Mouse (Mus musculus) cortical plate, adult 2 months (tissue): ENCODE results near the gene Pde3b. TPM values are rescaled to one million over a fixed set of nuclear protein-coding genes. Genes with fewer than 3 reads are reported as not detected.
"Not testable (repeated sequence)": the region's sequence is repeated elsewhere in the genome, so short reads cannot be mapped to it uniquely, and the experiment has no call there.

Source experiments
- H3K27ac ChIP-seq: fragments of 200-500 bp; 2 replicates; pipeline ENCODE4 v1.5.1; 2012; ENCODE audit warnings: low read length, control low read depth, inconsistent platforms; ENCODE audit not compliant: insufficient read depth
- H3K4me1 ChIP-seq: fragments of 200-500 bp; 2 replicates; pipeline ENCODE4 v1.6.1; 2011; ENCODE audit warnings: low read length; ENCODE audit not compliant: control insufficient read depth, insufficient read depth
- H3K4me3 ChIP-seq: fragments of 200-500 bp; 2 replicates; pipeline ENCODE4 v1.5.1; 2011; ENCODE audit warnings: mild to moderate bottlenecking, low read length, control low read depth; ENCODE audit not compliant: insufficient read depth
- CTCF ChIP-seq: fragments of 200-500 bp; IDR thresholded peaks from 2 replicates; pipeline ENCODE4 v1.5.1; 2011; ENCODE audit warnings: mild to moderate bottlenecking, control low read depth, low read length; ENCODE audit not compliant: insufficient read depth; ENCODE audit errors: extremely low read depth
- POLR2A ChIP-seq: fragments of 200-500 bp; IDR thresholded peaks from 2 replicates; pipeline ENCODE4 v1.6.1; 2011; ENCODE audit warnings: mild to moderate bottlenecking, low read length, control low read depth; ENCODE audit not compliant: insufficient read depth; ENCODE audit errors: extremely low read depth
- polyA plus RNA-seq: library from polyadenylated mRNA; depleted of rRNA; stranded (reverse); fragments of >200 nt; gene quantifications from 2 replicates; pipeline ENCODE4 v1.2.3, GENCODE M21; 2012; rRNA removed

Gene Pde3b
- 7.3 and 9.1 TPM in 2 replicates for polyA plus RNA-seq

GRCm38 (mm10) chr7:114414421-114415335 is at the start of gene Pde3b:
Gene Pde3b (plus strand): TSS chr7:114415281.
- Histone ChIP-seq H3K4me3 (peak within 1 kb of the TSS; percentile 62), H3K4me1 (no peaks in the 10 kb centered on the region; the same call in 1 of the 2 replicates), H3K27ac (peak within 1 kb of the TSS; percentile 87)
- no peak for TF ChIP-seq CTCF
- TF ChIP-seq POLR2A, result peak; percentile 31; the same call in 1 of the 2 replicates

GRCm38 (mm10) chr7:114402130-114402529 is 13.0 kb upstream of the Pde3b start:
- Histone ChIP-seq H3K27ac (no peak overlapping the region), H3K4me3 (no peak overlapping the region), H3K4me1 (no peaks in the 10 kb centered on the region)
- TF ChIP-seq POLR2A, result no peak
- TF ChIP-seq CTCF, result no peak

DNA sequence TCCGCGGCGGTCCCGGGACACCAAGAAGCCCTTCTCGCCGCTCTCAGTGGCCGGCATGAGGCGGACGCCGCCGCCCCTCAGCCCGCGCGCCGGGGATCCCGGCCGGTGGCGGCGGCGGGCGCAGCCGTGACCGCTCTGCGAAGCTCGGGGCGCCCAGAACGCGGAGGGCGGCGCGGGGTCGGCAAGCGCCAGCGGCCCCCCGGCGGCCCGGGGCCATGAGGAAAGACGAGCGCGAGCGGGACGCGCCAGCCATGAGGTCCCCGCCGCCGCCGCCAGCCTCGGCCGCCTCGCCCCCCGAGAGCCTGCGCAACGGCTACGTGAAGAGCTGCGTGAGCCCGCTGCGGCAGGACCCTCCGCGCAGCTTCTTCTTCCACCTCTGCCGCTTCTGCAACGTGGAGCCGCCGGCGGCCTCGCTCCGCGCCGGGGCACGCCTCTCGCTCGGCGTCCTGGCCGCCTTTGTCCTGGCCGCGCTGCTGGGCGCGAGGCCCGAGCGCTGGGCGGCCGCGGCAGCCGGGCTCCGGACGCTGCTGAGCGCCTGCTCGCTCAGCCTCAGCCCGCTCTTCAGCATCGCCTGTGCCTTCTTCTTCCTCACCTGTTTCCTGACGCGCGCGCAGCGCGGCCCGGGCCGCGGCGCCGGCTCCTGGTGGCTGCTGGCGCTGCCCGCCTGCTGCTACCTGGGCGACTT is 397 bp downstream of the Pde3b start:
- no peak for TF ChIP-seq CTCF
- TF ChIP-seq POLR2A, result no peak
- Histone ChIP-seq H3K27ac (peak overlapping the region; percentile 87), H3K4me3 (peak overlapping the region; percentile 62), H3K4me1 (no peaks in the 10 kb centered on the region; the same call in 1 of the 2 replicates)

- no peaks in the 10 kb centered on the region; the same call in 1 of the 2 replicates for H3K4me1 ChIP-seq
- H3K4me3 ChIP-seq, result peak overlapping the region; percentile 62
- TF ChIP-seq POLR2A (0 out of 2 replicates have a peak, but pooled peaks have one; percentile 18), CTCF (no peak)
- H3K27ac ChIP-seq, result peak overlapping the region; percentile 87
These were observed 1.2 kb downstream of the Pde3b start for GRCm38 (mm10) chr7:114416021-114416845.

DNA sequence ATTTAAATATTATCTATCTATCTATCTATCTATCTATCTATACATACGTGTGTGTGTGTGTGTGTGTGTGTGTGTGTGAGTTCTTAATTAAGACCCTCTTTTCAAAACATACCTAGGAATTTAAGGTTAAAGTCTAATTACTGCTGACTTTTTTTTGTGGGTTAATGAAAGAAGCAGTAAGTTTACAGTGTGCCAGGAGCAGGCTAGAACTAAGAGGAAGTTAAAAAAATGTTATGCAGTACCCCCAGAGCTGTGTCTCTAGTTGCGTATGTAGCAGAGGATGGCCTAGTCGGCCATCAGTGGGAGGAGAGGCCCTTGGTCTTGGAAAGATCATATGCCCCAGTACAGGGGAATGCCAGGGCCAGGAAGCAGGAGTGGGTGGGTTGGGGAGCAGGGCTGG is 4.2 kb downstream of the Pde3b start:
- H3K4me1 ChIP-seq, H3K4me3 ChIP-seq, H3K27ac ChIP-seq: not testable (repeated sequence)

DNA sequence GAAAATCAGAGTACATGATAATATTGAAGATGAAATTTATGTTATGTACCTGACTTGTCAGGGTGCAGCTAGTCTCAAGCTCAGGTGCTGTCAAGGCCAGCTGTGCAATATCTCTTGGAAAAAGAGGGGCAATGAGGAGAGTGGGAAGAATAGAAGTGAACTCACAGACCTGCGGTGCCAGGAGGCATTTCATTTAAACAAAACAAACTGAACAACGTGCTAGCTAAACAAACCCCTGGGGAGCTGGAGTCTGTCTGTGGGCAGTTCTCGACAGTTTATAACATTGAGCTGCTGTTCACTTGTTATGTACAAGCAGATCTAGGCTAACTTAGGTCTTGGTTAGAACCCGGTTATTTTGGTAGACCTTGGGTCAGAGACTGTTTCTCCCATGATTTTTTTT is 5.8 kb downstream of the Pde3b start:
- Histone ChIP-seq H3K4me1 (no peaks in the 10 kb centered on the region; the same call in 1 of the 2 replicates), H3K4me3 (no peak overlapping the region), H3K27ac (no peak overlapping the region)
- no peak for TF ChIP-seq CTCF
- no peak for TF ChIP-seq POLR2A

GRCm38 (mm10) chr7:114422224-114422623 is 7.1 kb downstream of the Pde3b start:
- Histone ChIP-seq H3K27ac (no peak overlapping the region), H3K4me3 (no peak overlapping the region), H3K4me1 (no peaks in the 10 kb centered on the region; the same call in 1 of the 2 replicates)
- no peak for TF ChIP-seq POLR2A
- TF ChIP-seq CTCF, result no peak

DNA sequence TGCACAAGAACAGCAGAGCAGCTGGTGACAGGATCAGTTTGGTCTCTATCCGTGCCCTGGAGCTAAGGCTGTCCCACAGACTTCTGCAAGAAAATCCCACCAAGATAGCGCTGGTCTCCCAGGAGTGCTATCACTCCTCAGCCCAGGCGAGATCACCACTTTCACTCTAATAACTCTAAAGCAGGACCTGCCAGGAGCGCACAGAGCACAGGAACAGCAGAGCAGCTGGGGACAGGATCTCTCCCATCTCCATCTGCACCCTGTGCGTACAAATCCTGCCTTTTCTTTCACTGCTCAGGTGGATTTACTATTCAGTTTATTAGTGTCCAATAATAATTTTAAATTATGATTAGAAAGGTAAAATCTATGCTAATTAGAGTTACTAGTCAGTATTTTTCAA is 14.7 kb downstream of the Pde3b start:
- no peaks in the 10 kb centered on the region for H3K4me1 ChIP-seq
- no peak for TF ChIP-seq POLR2A
- TF ChIP-seq CTCF, result no peak
- no peak overlapping the region for H3K4me3 ChIP-seq
- no peak overlapping the region for H3K27ac ChIP-seq

GRCm38 (mm10) chr7:114431966-114432365 is 16.9 kb downstream of the Pde3b start:
- no peak for TF ChIP-seq CTCF
- TF ChIP-seq POLR2A, result no peak
- no peaks in the 10 kb centered on the region for H3K4me1 ChIP-seq
- no peak overlapping the region for H3K4me3 ChIP-seq
- H3K27ac ChIP-seq, result no peak overlapping the region
